ENCODE assay signal across 35 mouse cellular contexts in genomic region chr17:66532285-66532684, GRCm38 (mm10).
"Had no signal": no experiment of that assay in that cellular context is flagged by ENCODE, and none has a peak within 500 bp of the region (broad histone marks: within the 10 kb centered on the region; RNA-seq: fewer than 3 reads in every experiment).

No protein-coding gene starts in this region.

- DNase-seq: heart, postnatal 10 days; heart, postnatal 14 days; heart, postnatal 36 days; heart, postnatal 4 days; kidney, adult 11 months; kidney, adult 18-20 months; kidney, adult 2 months; kidney, adult 8-10 months; kidney, adult 9 months; kidney, postnatal 10 days; kidney, postnatal 14 days; kidney, postnatal 25 days; kidney, postnatal 36 days; kidney, postnatal 4 days; layer of hippocampus, adult 9-11 months; layer of hippocampus, postnatal 36 days had no signal

- ATAC-seq: hindbrain, embryonic 16.5 days; hindbrain, postnatal 0 days; inflammation-experienced regulatory T-cells, adult 6 months; intestine, embryonic 15.5 days; intestine, embryonic 16.5 days; intestine, postnatal 0 days had no signal

- H3K9ac ChIP-seq: heart, embryonic 12.5 days; heart, embryonic 13.5 days; heart, embryonic 15.5 days; hindbrain, embryonic 12.5 days; hindbrain, embryonic 13.5 days; hindbrain, embryonic 14.5 days; hindbrain, embryonic 15.5 days; intestine, embryonic 15.5 days; kidney, embryonic 15.5 days had no signal

- H3K4me2 ChIP-seq: heart, embryonic 11.5 days; heart, embryonic 12.5 days; heart, embryonic 13.5 days; heart, embryonic 15.5 days; hindbrain, embryonic 12.5 days; hindbrain, embryonic 13.5 days; hindbrain, embryonic 14.5 days; hindbrain, embryonic 15.5 days; intestine, embryonic 15.5 days; kidney, embryonic 15.5 days had no signal

- H3K36me3 ChIP-seq: heart, embryonic 12.5 days; heart, embryonic 13.5 days; heart, embryonic 15.5 days; hindbrain, embryonic 10.5 days; hindbrain, embryonic 12.5 days; hindbrain, embryonic 13.5 days; hindbrain, embryonic 15.5 days; intestine, embryonic 15.5 days; kidney, embryonic 15.5 days had no signal

- H3K4me3 ChIP-seq: heart, embryonic 12.5 days; heart, embryonic 13.5 days; heart, embryonic 15.5 days; hindbrain, embryonic 10.5 days; hindbrain, embryonic 12.5 days; hindbrain, embryonic 13.5 days; hindbrain, embryonic 15.5 days; intestine, embryonic 15.5 days; kidney, embryonic 15.5 days; layer of hippocampus, adult 2 months; left cerebral cortex, adult 2 months had no signal

- H3K27me3 ChIP-seq: heart, embryonic 12.5 days; heart, embryonic 13.5 days; heart, embryonic 15.5 days; hindbrain, embryonic 12.5 days; hindbrain, embryonic 13.5 days; hindbrain, embryonic 15.5 days; intestine, embryonic 15.5 days; kidney, embryonic 15.5 days had no signal

- H3K27ac ChIP-seq: heart, embryonic 13.5 days; heart, embryonic 15.5 days; hindbrain, embryonic 10.5 days; hindbrain, embryonic 12.5 days; hindbrain, embryonic 13.5 days; hindbrain, embryonic 14.5 days; hindbrain, embryonic 15.5 days; hindbrain, postnatal 0 days; intestine, embryonic 15.5 days; kidney, embryonic 15.5 days; kidney, postnatal 0 days; layer of hippocampus, adult 2 months; left cerebral cortex, adult 2 months had no signal

- H3K4me1 ChIP-seq: heart, embryonic 12.5 days; heart, embryonic 13.5 days; heart, embryonic 15.5 days; hindbrain, embryonic 10.5 days; hindbrain, embryonic 12.5 days; hindbrain, embryonic 13.5 days; hindbrain, embryonic 15.5 days; intestine, embryonic 15.5 days; kidney, embryonic 15.5 days had no signal

- H3K9me3 ChIP-seq: heart, embryonic 15.5 days; hindbrain, embryonic 15.5 days; intestine, embryonic 15.5 days had no signal
